Mouse (Mus musculus) T-cell, adult 2 months (primary cell): Measurements from ENCODE around the gene Lmf1.

ENCODE experiments used
- DNase-seq: peaks from one replicate; pipeline ENCODE4 v3.0.0; 2022; ENCODE audit warnings: low spot score

Lmf1 gene

GRCm38 (mm10) chr17:25568206-25568605 is 10.7 kb upstream of the Lmf1 start:
- DNase-seq: no peak

DNA sequence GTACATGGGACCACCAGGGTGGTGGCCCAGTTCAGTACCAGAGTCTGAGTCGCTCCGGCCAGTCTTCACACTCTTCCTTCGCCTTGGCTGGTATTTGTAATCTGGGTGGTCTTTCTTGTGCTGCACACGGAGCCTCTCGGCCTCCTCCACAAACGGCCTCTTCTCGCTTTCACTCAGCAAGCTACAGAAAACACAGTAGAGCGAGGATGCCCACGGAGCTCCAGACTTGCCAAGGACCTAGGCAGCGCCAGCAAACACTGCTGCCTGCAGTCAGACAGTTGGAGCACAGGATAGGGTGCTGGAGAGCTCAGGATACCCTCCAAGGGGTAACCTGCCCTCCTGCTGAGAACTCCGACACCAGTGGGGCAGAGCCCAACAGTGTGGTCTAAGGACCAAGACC is 10.0 kb upstream of the Lmf1 start:
- no peak for DNase-seq

DNA sequence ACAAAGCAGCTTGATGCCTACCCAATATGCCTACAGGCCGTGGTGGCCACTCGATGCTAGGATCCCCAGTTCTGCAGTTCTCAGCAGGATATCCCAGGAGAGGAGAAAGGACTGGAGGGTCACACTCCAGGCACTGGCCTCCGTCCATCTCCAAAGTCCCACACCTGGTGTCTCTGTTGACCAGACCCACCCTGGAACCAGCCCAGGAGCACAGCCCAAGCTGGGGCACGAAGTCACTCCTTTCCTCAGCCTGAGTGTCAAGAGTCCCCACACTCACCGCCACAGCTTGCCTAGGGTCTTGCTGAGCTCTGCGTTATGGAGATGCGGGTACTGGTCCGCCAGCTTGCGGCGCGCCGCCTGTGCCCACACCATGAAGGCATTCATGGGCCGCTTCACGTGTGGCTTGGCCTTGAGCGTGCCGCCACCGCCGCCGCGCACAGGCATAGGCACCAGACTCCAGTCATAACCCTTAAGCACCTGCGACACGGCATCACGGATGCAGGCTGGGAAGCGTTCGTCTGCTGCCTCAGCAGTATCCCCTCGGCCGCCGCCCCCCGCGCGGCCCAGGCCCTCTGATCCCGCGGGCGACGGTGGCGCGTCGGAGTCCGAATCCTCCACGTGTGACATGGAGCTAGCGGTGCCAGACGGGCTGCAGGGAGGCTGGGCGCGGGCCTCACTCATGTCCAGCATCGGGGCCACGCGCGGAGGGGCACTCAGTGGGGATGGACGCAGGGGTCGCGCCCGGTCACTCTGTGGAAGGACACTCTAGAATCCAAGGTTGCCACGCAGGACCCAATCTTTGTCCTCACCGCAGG is 8.8 kb upstream of the Lmf1 start:
- DNase-seq: no peak

GRCm38 (mm10) chr17:25570648-25571452 is 8.0 kb upstream of the Lmf1 start, which contains the start of gene Sox8:
Gene Sox8, minus strand, starts transcription at chr17:25570686.
- peak; percentile 72 for DNase-seq

DNA sequence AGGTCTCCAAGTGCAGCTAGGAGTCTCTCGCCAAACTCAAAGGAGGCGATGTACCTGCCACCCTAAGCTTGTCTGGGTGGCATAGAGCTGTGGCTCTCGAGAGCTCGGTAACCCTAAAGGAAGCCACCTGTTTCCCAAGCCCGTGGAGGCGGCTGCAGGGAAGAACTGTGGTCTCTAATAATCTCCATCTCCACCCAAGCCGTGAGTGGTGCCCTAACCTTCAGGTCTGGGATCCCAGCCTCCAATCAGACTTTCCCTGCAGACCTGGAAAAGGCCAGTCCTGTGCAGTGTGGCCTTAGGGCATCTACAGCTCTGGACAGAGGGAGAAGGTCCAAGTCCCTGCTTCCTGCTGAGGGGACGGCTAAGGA is 7.4 kb upstream of the Lmf1 start:
- DNase-seq: no peak

GRCm38 (mm10) chr17:25575208-25575971 is 3.5 kb upstream of the Lmf1 start:
- DNase-seq: no peak

- no peak for DNase-seq
These were observed 2.9 kb upstream of the Lmf1 start for GRCm38 (mm10) chr17:25576034-25576433.

DNA sequence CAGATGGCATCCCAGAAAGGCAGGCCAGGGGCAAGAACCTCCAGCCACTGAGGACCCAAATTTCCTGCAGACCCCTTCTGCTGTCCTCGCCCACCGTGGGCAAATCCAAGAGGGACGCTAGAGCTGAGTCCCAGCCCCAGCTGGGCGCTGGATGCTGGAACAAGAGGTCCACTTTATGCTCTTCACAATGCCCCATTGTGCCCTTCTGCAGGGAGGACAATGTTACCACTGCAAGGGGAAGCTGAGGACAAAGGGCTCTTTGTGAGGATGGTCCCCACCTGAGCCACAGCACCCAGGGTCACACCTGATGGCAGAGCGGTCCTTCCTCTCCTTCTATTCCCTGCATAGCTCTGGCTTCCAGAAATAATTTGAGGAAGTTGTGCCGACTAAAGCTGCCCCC is 1.6 kb upstream of the Lmf1 start:
- no peak for DNase-seq

GRCm38 (mm10) chr17:25577702-25578101 is 1.2 kb upstream of the Lmf1 start:
- no peak for DNase-seq

GRCm38 (mm10) chr17:25579332-25580047 is 605 bp downstream of the Lmf1 start:
- DNase-seq: no peak

DNA sequence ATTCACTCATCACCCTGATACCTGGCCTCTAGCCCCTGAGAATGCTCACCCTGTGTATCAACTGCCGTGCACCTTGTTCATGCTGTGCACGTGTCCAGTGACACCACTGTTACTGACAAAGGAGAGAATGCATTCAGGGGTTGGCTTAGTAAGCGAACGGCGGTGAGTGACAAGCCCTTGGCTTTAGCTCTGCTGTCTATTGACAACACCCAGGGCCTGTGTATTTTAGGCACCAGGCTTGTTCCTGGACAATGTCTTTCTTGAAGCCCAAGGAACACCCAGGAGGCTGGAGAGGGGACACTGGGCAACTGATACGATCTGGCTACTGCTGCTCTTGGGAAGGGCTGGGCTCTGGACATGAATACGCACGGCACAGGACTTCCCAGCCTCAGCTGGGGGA is 3.2 kb downstream of the Lmf1 start:
- DNase-seq: no peak

- DNase-seq: no peak
These were observed 4.2 kb downstream of the Lmf1 start for GRCm38 (mm10) chr17:25583099-25583498.

- DNase-seq: peak; percentile 29
These were observed 5.0 kb downstream of the Lmf1 start for GRCm38 (mm10) chr17:25583858-25584257.

DNA sequence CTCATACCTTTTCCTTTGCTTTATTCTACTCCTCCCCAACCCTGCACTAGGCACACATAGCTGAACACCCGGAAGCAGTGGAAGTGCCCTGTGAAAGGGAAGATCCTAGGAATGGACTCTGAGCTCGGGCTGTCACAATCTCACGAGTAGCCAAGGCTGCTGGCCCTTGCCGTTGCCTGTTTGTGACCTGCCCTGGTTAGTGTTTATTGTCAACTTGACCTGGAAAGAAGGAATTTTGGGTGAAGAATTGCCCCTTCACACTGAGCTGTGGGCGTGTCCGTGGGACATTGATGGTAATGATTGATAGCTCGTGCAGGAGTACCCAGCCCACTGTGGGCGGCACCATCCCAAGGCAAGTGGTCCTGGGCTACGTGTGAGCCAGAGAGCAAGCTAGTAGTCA is 5.8 kb downstream of the Lmf1 start:
- no peak for DNase-seq

GRCm38 (mm10) chr17:25590068-25590467 is 11.2 kb downstream of the Lmf1 start:
- DNase-seq: no peak

DNA sequence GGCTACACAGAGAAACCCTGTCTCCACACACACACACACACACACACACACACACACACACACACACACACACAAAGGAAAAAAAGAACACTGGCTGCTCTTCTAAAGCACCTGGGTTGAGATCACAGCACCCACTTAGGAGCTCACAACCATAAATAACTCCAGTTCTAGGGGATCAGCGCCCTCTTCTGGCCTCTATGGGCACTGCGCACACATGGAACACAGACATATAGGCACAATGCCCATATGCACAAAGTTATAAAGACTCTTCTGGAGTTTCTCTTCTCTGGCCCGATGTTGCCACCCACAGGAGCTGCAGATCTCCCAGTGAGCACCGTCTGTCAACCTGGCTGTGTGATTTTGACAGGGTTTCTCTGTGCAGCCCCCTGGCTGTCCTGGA is 12.1 kb downstream of the Lmf1 start:
- no peak for DNase-seq

DNA sequence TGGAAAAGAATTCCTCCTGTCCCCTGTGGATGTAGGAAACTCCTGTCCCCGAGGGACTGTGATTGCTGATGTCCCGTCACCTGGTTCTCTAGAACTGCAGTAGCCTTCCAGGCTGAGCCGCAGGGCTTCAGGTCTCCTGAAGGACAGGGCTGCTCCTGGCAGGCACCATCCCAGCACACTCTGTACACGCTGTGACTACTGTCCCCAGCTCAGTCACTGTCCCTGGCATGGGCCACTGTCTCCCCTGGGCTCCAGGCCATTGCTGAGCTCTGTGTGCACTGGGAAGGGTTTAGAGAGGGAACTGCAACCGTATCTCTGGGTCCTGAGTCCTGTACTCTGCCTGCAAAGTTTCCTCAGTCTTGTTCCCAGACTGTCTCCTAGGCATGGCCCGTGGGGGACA is 13.5 kb downstream of the Lmf1 start:
- no peak for DNase-seq

- no peak for DNase-seq
These were observed 14.8 kb downstream of the Lmf1 start for GRCm38 (mm10) chr17:25593411-25594261.

DNA sequence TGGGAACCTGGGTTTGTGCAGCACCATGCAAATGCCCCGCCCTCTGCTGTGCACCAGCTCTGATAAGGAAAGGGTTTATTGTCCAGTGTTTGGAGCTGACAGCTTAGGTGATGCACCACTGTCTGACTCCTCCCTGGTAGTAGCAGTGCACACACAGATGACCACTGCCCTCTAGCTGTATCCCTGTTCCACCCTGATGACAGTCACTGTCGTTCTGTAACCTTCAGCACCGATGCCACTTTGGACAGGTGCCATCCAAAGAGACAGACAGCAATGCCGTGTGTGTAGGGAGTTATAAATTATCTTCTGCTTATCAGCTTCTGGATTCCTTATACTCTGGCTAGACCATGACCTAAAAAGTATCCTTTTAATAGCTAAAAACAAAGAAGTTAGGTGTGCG is 16.6 kb downstream of the Lmf1 start:
- no peak for DNase-seq

DNA sequence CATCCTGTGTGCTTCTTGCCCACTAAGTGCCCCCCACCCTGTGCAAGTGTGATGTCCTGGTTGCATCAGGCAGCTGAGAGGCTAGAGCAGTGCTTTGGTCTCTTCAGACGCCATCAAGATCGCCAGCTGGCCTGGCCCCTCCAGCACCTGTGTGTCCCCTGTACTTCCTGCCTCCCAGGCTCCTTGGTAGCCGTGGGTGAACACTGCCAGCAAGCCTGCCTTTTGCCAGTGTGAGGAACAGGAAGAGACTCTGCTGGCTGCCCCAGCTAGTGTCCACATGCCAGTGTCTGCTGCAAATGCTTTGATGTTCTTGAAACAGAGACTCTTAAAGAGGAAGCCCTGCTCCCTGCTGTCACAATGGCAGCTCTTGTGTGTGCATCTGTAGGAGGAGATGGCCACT is 18.7 kb downstream of the Lmf1 start:
- no peak for DNase-seq

- no peak for DNase-seq
These were observed 23.5 kb downstream of the Lmf1 start for GRCm38 (mm10) chr17:25602366-25602765.
